Mouse (Mus musculus) lung, adult 2 months (tissue): ENCODE results near the gene Ubiad1.

Experiments
- CTCF ChIP-seq: fragments of 200-500 bp; IDR thresholded peaks from 2 replicates; pipeline ENCODE4 v1.5.1; 2011; ENCODE audit warnings: mild to moderate bottlenecking, low read length, control low read depth; ENCODE audit not compliant: insufficient read depth
- POLR2A ChIP-seq: fragments of 200-500 bp; IDR thresholded peaks from 2 replicates; pipeline ENCODE4 v1.6.1; 2011; ENCODE audit warnings: low read depth, mild to moderate bottlenecking, control low read depth, low read length, borderline replicate concordance; ENCODE audit errors: extremely low read depth

- TF ChIP-seq CTCF: no peak
- TF ChIP-seq POLR2A: no peak
Observed at GRCm38 (mm10) chr4:148490502-148490901, 45.9 kb upstream of the Ubiad1 start.
